Mouse (Mus musculus): ENCODE results near the gene Dysf. TPM values are rescaled to one million over a fixed set of nuclear protein-coding genes. Genes with fewer than 3 reads are reported as not detected.
"Not testable (repeated sequence)": the region's sequence is repeated elsewhere in the genome, so short reads cannot be mapped to it uniquely, and the experiment has no call there.

Dysf gene
- polyA plus RNA-seq (2015; fragmentation: Nextera tagmentation; extraction: Ambion mirVana), result 12.4 and 14.4 TPM in 2 replicates

GRCm38 (mm10) chr6:84008363-84009171, at the start of gene Dysf:
Gene Dysf (plus strand): TSS chr6:84008590.
- Histone ChIP-seq H3K4me1 (replicated peaks) (peaks cover 47% of the 10 kb centered on the region), H3K27me3 (no peaks in the 10 kb centered on the region), H3K27ac (peak within 1 kb of the TSS; percentile 92), H3K36me3 (no peaks in the 10 kb centered on the region), H3K9me3 (replicated peaks) (no peaks in the 10 kb centered on the region), H3K4me3 (peak within 1 kb of the TSS; percentile 59), H3K4me2 (peak within 1 kb of the TSS; percentile 92), H3K9ac (peak within 1 kb of the TSS; percentile 61)
- peak; percentile 53 for ATAC-seq (replicated peaks; ENCODE audit: insufficient number of reproducible peaks, insufficient read depth, low FRiP score, low read depth)
- WGBS, result under 1% methylated on average over 41 of the region's 41 CpGs

- 94% methylated on average over 5 of the region's 5 CpGs for WGBS
- Histone ChIP-seq H3K4me1 (replicated peaks) (no peaks in the 10 kb centered on the region; the same call in 1 of the 2 replicates), H3K27ac (no peak overlapping the region), H3K36me3 (peaks cover 41% of the 10 kb centered on the region), H3K9ac (no peak overlapping the region), H3K4me2 (no peak overlapping the region), H3K27me3 (no peaks in the 10 kb centered on the region), H3K9me3 (replicated peaks) (no peaks in the 10 kb centered on the region), H3K4me3 (no peak overlapping the region)
- ATAC-seq (replicated peaks; ENCODE audit: insufficient number of reproducible peaks, insufficient read depth, low FRiP score, low read depth), result no peak
These were observed 20.7 kb upstream of the Dysf start for GRCm38 (mm10) chr6:83987642-83988041.

GRCm38 (mm10) chr6:84002716-84003115, 5.7 kb upstream of the Dysf start:
- H3K4me2 ChIP-seq, result no peak overlapping the region
- peaks cover 20% of the 10 kb centered on the region for H3K36me3 ChIP-seq
- H3K9me3 ChIP-seq (replicated peaks), result no peaks in the 10 kb centered on the region
- 59% methylated on average over 1 of the region's 1 CpGs for WGBS
- no peaks in the 10 kb centered on the region for H3K27me3 ChIP-seq
- H3K4me3 ChIP-seq, result no peak overlapping the region
- H3K9ac ChIP-seq, result no peak overlapping the region
- H3K4me1 ChIP-seq (replicated peaks), result peaks cover 3% of the 10 kb centered on the region; the same call in 1 of the 2 replicates
- no peak overlapping the region for H3K27ac ChIP-seq
- no peak for ATAC-seq (replicated peaks; ENCODE audit: insufficient number of reproducible peaks, insufficient read depth, low FRiP score, low read depth)

- H3K4me1 ChIP-seq (replicated peaks), result peaks cover 13% of the 10 kb centered on the region
- H3K4me3 ChIP-seq, result no peak overlapping the region
- H3K9ac ChIP-seq, result no peak overlapping the region
- no peak overlapping the region for H3K4me2 ChIP-seq
- peaks cover 5% of the 10 kb centered on the region; the same call in 1 of the 2 replicates for H3K36me3 ChIP-seq
- H3K27ac ChIP-seq, result no peak overlapping the region
- no peaks in the 10 kb centered on the region for H3K9me3 ChIP-seq (replicated peaks)
- WGBS, result 85% methylated on average over 4 of the region's 4 CpGs
- no peak for ATAC-seq (replicated peaks; ENCODE audit: insufficient number of reproducible peaks, insufficient read depth, low FRiP score, low read depth)
- no peaks in the 10 kb centered on the region for H3K27me3 ChIP-seq
These were observed 4.1 kb upstream of the Dysf start for GRCm38 (mm10) chr6:84004295-84004694.

- WGBS, result 13% methylated on average over 8 of the region's 8 CpGs
- Histone ChIP-seq H3K4me1 (replicated peaks) (peaks cover 47% of the 10 kb centered on the region), H3K27me3 (no peaks in the 10 kb centered on the region), H3K9me3 (replicated peaks) (no peaks in the 10 kb centered on the region), H3K36me3 (no peaks in the 10 kb centered on the region), H3K4me3 (peak overlapping the region; percentile 59), H3K4me2 (peak overlapping the region; percentile 92), H3K9ac (peak overlapping the region; percentile 61), H3K27ac (peak overlapping the region; percentile 92)
- peak; percentile 72 for ATAC-seq (replicated peaks; ENCODE audit: insufficient number of reproducible peaks, insufficient read depth, low FRiP score, low read depth)
These were observed 932 bp downstream of the Dysf start for GRCm38 (mm10) chr6:84009172-84009872.

GRCm38 (mm10) chr6:84009915-84010302, 1.5 kb downstream of the Dysf start:
- 25% methylated on average over 4 of the region's 4 CpGs for WGBS
- Histone ChIP-seq H3K27ac (peak overlapping the region; percentile 92), H3K4me3 (peak overlapping the region; percentile 59), H3K4me1 (replicated peaks) (peaks cover 49% of the 10 kb centered on the region), H3K9ac (peak overlapping the region; percentile 41), H3K27me3 (no peaks in the 10 kb centered on the region), H3K4me2 (peak overlapping the region; percentile 92), H3K9me3 (replicated peaks) (no peaks in the 10 kb centered on the region), H3K36me3 (no peaks in the 10 kb centered on the region)
- peak; percentile 32 for ATAC-seq (replicated peaks; ENCODE audit: insufficient number of reproducible peaks, insufficient read depth, low FRiP score, low read depth)

GRCm38 (mm10) chr6:84010303-84011225, 2.2 kb downstream of the Dysf start:
- peak; percentile 27 for ATAC-seq (replicated peaks; ENCODE audit: insufficient number of reproducible peaks, insufficient read depth, low FRiP score, low read depth)
- 29% methylated on average over 8 of the region's 8 CpGs for WGBS
- Histone ChIP-seq H3K4me1 (replicated peaks) (peaks cover 55% of the 10 kb centered on the region), H3K4me2 (peak overlapping the region; percentile 92), H3K27ac (peak overlapping the region; percentile 92), H3K36me3 (no peaks in the 10 kb centered on the region), H3K9ac (peak overlapping the region; percentile 41; the same call in 1 of the 2 replicates), H3K27me3 (no peaks in the 10 kb centered on the region), H3K9me3 (replicated peaks) (no peaks in the 10 kb centered on the region), H3K4me3 (peak overlapping the region; percentile 59)

GRCm38 (mm10) chr6:84014961-84015683, 6.7 kb downstream of the Dysf start:
- not testable (repeated sequence) for H3K9me3 ChIP-seq (replicated peaks); H3K4me3 ChIP-seq; H3K27me3 ChIP-seq; H3K9ac ChIP-seq; H3K4me2 ChIP-seq; H3K36me3 ChIP-seq
- peak; percentile 47 for ATAC-seq (replicated peaks; ENCODE audit: insufficient number of reproducible peaks, insufficient read depth, low FRiP score, low read depth)
- H3K27ac ChIP-seq, result peak overlapping the region; percentile 80
- 24% methylated on average over 4 of the region's 4 CpGs for WGBS
- peaks cover 60% of the 10 kb centered on the region for H3K4me1 ChIP-seq (replicated peaks)

GRCm38 (mm10) chr6:84016851-84017250, 8.5 kb downstream of the Dysf start:
- Histone ChIP-seq H3K27me3 (no peaks in the 10 kb centered on the region), H3K4me1 (replicated peaks) (peaks cover 53% of the 10 kb centered on the region), H3K4me2 (no peak overlapping the region), H3K9ac (no peak overlapping the region), H3K9me3 (replicated peaks) (no peaks in the 10 kb centered on the region), H3K36me3 (no peaks in the 10 kb centered on the region), H3K4me3 (no peak overlapping the region), H3K27ac (no peak overlapping the region)
- ATAC-seq (replicated peaks; ENCODE audit: insufficient number of reproducible peaks, insufficient read depth, low FRiP score, low read depth), result no peak
- 90% methylated on average over 7 of the region's 7 CpGs for WGBS

GRCm38 (mm10) chr6:84017392-84017791, 9.0 kb downstream of the Dysf start:
- no peak overlapping the region for H3K4me3 ChIP-seq
- ATAC-seq (replicated peaks; ENCODE audit: insufficient number of reproducible peaks, insufficient read depth, low FRiP score, low read depth), result no peak
- H3K9ac ChIP-seq, result no peak overlapping the region
- H3K9me3 ChIP-seq (replicated peaks), result no peaks in the 10 kb centered on the region
- H3K4me2 ChIP-seq, result no peak overlapping the region
- no peaks in the 10 kb centered on the region for H3K27me3 ChIP-seq
- no peak overlapping the region for H3K27ac ChIP-seq
- no peaks in the 10 kb centered on the region for H3K36me3 ChIP-seq
- 33% methylated on average over 3 of the region's 3 CpGs for WGBS
- H3K4me1 ChIP-seq (replicated peaks), result peaks cover 52% of the 10 kb centered on the region

Measured in heart, embryonic 15.5 days (tissue).